Mouse (Mus musculus): ENCODE data around the gene Nup160.

DNA sequence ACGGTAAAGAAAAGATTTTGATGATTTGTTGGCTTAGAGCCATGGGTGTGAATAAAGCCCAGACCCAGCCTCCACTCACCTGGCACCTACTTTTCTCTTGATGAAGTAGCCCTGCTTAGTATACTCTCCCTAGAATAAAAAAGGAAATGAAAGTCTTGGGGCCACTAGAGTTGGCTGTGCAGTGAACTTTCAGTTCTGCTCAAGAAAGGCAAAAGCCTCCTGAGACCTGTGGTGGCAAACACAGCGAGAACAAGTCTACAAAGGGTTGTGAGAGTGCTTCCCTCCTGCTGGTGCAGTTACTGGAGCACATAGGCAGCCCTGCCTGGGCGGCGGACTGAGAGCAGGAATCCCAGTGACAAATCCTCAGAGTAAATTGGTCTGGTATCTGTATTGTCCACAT lies 27.1 kb upstream of the Nup160 start:
- TF ChIP-seq CTCF (IDR thresholded peaks at IDR 0.05; ENCODE audit: borderline replicate concordance, control insufficient read depth, extremely low read depth, insufficient read depth, low read length, poor library complexity) (no peak), POLR2A (IDR thresholded peaks at IDR 0.05; ENCODE audit: control insufficient read depth, extremely low read depth, insufficient read depth, low read length, poor library complexity) (no peak)
